Mouse (Mus musculus): ENCODE results near the gene Ssxb2.
"Not testable (repeated sequence)": the region's sequence is repeated elsewhere in the genome, so short reads cannot be mapped to it uniquely, and the experiment has no call there.

Ssxb2 gene

GRCm38 (mm10) chrX:8461626-8462025, at the start of gene Ssxb2:
TSS of gene Ssxb2 (minus strand) at chrX:8461726.
- DNase-seq (ENCODE audit: low spot score): not testable (repeated sequence)

- not testable (repeated sequence) for DNase-seq (ENCODE audit: low spot score)
Measured at GRCm38 (mm10) chrX:8413005-8413404, 48.5 kb downstream of the Ssxb2 start, which contains the start of gene Ssxb1. TSS of gene Ssxb1 (plus strand) at chrX:8413305.

Data from T-cell, adult 2 months (primary cell).